Mouse (Mus musculus): ENCODE data around the gene Ccdc130. TPM values are rescaled to one million over a fixed set of nuclear protein-coding genes. Genes with fewer than 3 reads are reported as not detected.

Ccdc130 gene
- polyA plus RNA-seq (2012; ENCODE audit: low replicate concordance) = 19.7 and 21.2 TPM in 2 replicates

DNA sequence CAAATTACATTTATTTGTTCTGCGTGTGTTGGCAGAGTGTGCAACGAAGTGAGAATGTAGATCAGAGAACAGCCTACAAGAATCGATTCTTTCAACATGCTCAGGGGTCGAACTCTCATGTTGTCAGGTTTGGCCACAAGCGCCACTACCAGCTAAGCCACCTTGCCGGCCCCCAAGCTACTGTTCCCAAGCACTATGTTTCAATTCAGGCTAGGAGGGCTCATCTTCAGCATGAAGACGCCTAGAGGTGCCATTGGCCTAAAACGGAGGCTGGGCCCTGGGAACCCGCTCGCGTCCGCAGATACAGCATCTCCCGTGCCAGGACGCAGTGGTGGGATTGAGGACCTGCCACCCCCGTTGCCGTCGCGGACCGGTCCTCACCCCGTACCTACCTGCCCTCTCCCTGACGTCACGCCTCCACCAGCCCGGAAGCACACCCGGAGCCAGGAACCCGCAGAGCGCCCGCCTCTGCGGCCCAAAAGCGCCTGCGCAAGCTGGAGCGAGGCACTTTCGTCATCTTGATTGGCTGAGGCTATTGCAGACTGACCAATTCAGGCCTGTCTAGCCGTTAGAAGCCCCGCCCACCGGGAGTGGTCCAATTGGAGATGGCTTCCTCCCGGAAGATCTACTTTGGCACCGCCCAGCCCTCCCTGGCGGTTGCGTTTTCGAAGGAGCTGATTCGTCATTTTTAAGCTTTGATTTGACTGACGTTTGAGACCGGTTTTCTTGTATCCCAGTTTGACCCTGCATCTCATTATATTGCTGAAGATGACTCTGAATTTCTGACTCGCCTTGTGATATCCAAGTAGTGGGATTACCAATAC lies at the start of gene Ccdc130:
Ccdc130 (minus strand) TSS at position 431 of the 824 bp plus-strand sequence.

GRCm38 (mm10) chr8:84256822-84257610 lies 13.2 kb downstream of the Ccdc130 start, which contains the start of gene Mri1:
TSS of gene Mri1 (minus strand) at chr8:84257326.

GRCm38 (mm10) chr8:84249257-84250170 lies 20.7 kb downstream of the Ccdc130 start, which contains the start of gene D8Ertd738e:
TSS of gene D8Ertd738e (minus strand) at chr8:84249719.

GRCm38 (mm10) chr8:84236998-84237473 lies 33.1 kb downstream of the Ccdc130 start, which contains the start of gene Zswim4:
TSS of gene Zswim4 (minus strand) at chr8:84237055.

Other genes with a start within 250 kb of the Ccdc130 start
- 0.13 and 0.14 TPM in 2 replicates for gene Palm3, start 248.9 kb downstream of the Ccdc130 start, polyA plus RNA-seq (2012; ENCODE audit: low replicate concordance)
- gene Il27ra, start 227.8 kb downstream of the Ccdc130 start, polyA plus RNA-seq (2012; ENCODE audit: low replicate concordance) = 67.1 and 69.8 TPM in 2 replicates
- 3.7 and 4.7 TPM in 2 replicates for gene Rln3, start 225.4 kb downstream of the Ccdc130 start, polyA plus RNA-seq (2012; ENCODE audit: low replicate concordance)
- gene Gm10643, start 205.2 kb downstream of the Ccdc130 start, polyA plus RNA-seq (2012; ENCODE audit: low replicate concordance) = 0.11 and 0.15 TPM in 2 replicates
- gene Rfx1, start 203.5 kb downstream of the Ccdc130 start, polyA plus RNA-seq (2012; ENCODE audit: low replicate concordance) = 87.3 and 149 TPM in 2 replicates
- 61.7 and 152 TPM in 2 replicates for gene Dcaf15, start 165.6 kb downstream of the Ccdc130 start, polyA plus RNA-seq (2012; ENCODE audit: low replicate concordance)
- 15.7 and 34.9 TPM in 2 replicates for gene Podnl1, start 144.4 kb downstream of the Ccdc130 start, polyA plus RNA-seq (2012; ENCODE audit: low replicate concordance)
- gene Cc2d1a, start 122.4 kb downstream of the Ccdc130 start, polyA plus RNA-seq (2012; ENCODE audit: low replicate concordance) = 37.2 and 82.2 TPM in 2 replicates
- gene 4930432K21Rik, start 122.4 kb downstream of the Ccdc130 start, polyA plus RNA-seq (2012; ENCODE audit: low replicate concordance) = 1.4 and 1.5 TPM in 2 replicates
- 0.42 and 0.59 TPM in 2 replicates for gene Nanos3, start 85.2 kb downstream of the Ccdc130 start, polyA plus RNA-seq (2012; ENCODE audit: low replicate concordance)
- gene Zswim4, start 33.3 kb downstream of the Ccdc130 start, polyA plus RNA-seq (2012; ENCODE audit: low replicate concordance) = 18.1 and 26.1 TPM in 2 replicates
- gene D8Ertd738e, start 20.7 kb downstream of the Ccdc130 start, polyA plus RNA-seq (2012; ENCODE audit: low replicate concordance) = 192 and 194 TPM in 2 replicates
- 25.3 and 68.4 TPM in 2 replicates for gene Mri1, start 13.1 kb downstream of the Ccdc130 start, polyA plus RNA-seq (2012; ENCODE audit: low replicate concordance)
- gene Cacna1a, start 118.1 kb upstream of the Ccdc130 start, polyA plus RNA-seq (2012; ENCODE audit: low replicate concordance) = 15.5 and 30.3 TPM in 2 replicates